Mouse (Mus musculus) cortical plate, adult 2 months (tissue): ENCODE results near the gene Rnaseh2b. TPM values are rescaled to one million over a fixed set of nuclear protein-coding genes. Genes with fewer than 3 reads are reported as not detected.

Experiments
- H3K27ac ChIP-seq: fragments of 200-500 bp; 2 replicates; pipeline ENCODE4 v1.5.1; 2012; ENCODE audit warnings: low read length, control low read depth, inconsistent platforms; ENCODE audit not compliant: insufficient read depth
- H3K4me1 ChIP-seq: fragments of 200-500 bp; 2 replicates; pipeline ENCODE4 v1.6.1; 2011; ENCODE audit warnings: low read length; ENCODE audit not compliant: control insufficient read depth, insufficient read depth
- H3K4me3 ChIP-seq: fragments of 200-500 bp; 2 replicates; pipeline ENCODE4 v1.5.1; 2011; ENCODE audit warnings: mild to moderate bottlenecking, low read length, control low read depth; ENCODE audit not compliant: insufficient read depth
- CTCF ChIP-seq: fragments of 200-500 bp; IDR thresholded peaks from 2 replicates; pipeline ENCODE4 v1.5.1; 2011; ENCODE audit warnings: mild to moderate bottlenecking, control low read depth, low read length; ENCODE audit not compliant: insufficient read depth; ENCODE audit errors: extremely low read depth
- POLR2A ChIP-seq: fragments of 200-500 bp; IDR thresholded peaks from 2 replicates; pipeline ENCODE4 v1.6.1; 2011; ENCODE audit warnings: mild to moderate bottlenecking, low read length, control low read depth; ENCODE audit not compliant: insufficient read depth; ENCODE audit errors: extremely low read depth
- polyA plus RNA-seq: library from polyadenylated mRNA; depleted of rRNA; stranded (reverse); fragments of >200 nt; gene quantifications from 2 replicates; pipeline ENCODE4 v1.2.3, GENCODE M21; 2012

The Rnaseh2b gene
- polyA plus RNA-seq, 1 experiment, result 11.5 TPM

GRCm38 (mm10) chr14:62307555-62307954, 15.2 kb downstream of the Rnaseh2b start:
- Histone ChIP-seq H3K4me3 (no peak overlapping the region), H3K4me1 (no peaks in the 10 kb centered on the region), H3K27ac (no peak overlapping the region)
- TF ChIP-seq CTCF, result no peak
- no peak for TF ChIP-seq POLR2A

- H3K4me1 ChIP-seq, result no peaks in the 10 kb centered on the region
- TF ChIP-seq CTCF (no peak), POLR2A (no peak)
- H3K4me3 ChIP-seq, result no peak overlapping the region
- no peak overlapping the region for H3K27ac ChIP-seq
Observed at GRCm38 (mm10) chr14:62309026-62309425, 16.6 kb downstream of the Rnaseh2b start.

GRCm38 (mm10) chr14:62311672-62312071, 19.3 kb downstream of the Rnaseh2b start:
- H3K27ac ChIP-seq, result no peak overlapping the region
- no peaks in the 10 kb centered on the region for H3K4me1 ChIP-seq
- no peak overlapping the region for H3K4me3 ChIP-seq
- TF ChIP-seq CTCF (no peak), POLR2A (no peak)

- TF ChIP-seq POLR2A (no peak), CTCF (no peak)
- Histone ChIP-seq H3K27ac (no peak overlapping the region), H3K4me1 (no peaks in the 10 kb centered on the region), H3K4me3 (no peak overlapping the region)
Observed at GRCm38 (mm10) chr14:62322581-62323344, 30.4 kb downstream of the Rnaseh2b start.

- TF ChIP-seq CTCF (no peak), POLR2A (no peak)
- H3K4me3 ChIP-seq, result no peak overlapping the region
- no peak overlapping the region for H3K27ac ChIP-seq
- no peaks in the 10 kb centered on the region for H3K4me1 ChIP-seq
Observed at GRCm38 (mm10) chr14:62323457-62323856, 31.1 kb downstream of the Rnaseh2b start.

- TF ChIP-seq CTCF, result no peak
- TF ChIP-seq POLR2A, result no peak
- Histone ChIP-seq H3K4me3 (no peak overlapping the region), H3K4me1 (no peaks in the 10 kb centered on the region), H3K27ac (no peak overlapping the region)
Observed at GRCm38 (mm10) chr14:62324943-62325342, 32.6 kb downstream of the Rnaseh2b start.

- Histone ChIP-seq H3K4me3 (no peak overlapping the region), H3K4me1 (no peaks in the 10 kb centered on the region), H3K27ac (no peak overlapping the region)
- TF ChIP-seq CTCF (no peak), POLR2A (no peak)
Observed at GRCm38 (mm10) chr14:62326026-62326425, 33.6 kb downstream of the Rnaseh2b start.

GRCm38 (mm10) chr14:62327171-62327570, 34.8 kb downstream of the Rnaseh2b start:
- no peak overlapping the region for H3K27ac ChIP-seq
- no peaks in the 10 kb centered on the region for H3K4me1 ChIP-seq
- no peak overlapping the region for H3K4me3 ChIP-seq
- TF ChIP-seq POLR2A (no peak), CTCF (no peak)

- Histone ChIP-seq H3K4me3 (no peak overlapping the region), H3K27ac (no peak overlapping the region), H3K4me1 (peaks cover 2% of the 10 kb centered on the region; the same call in 1 of the 2 replicates)
- TF ChIP-seq POLR2A (no peak), CTCF (no peak)
Observed at GRCm38 (mm10) chr14:62328606-62329005, 36.2 kb downstream of the Rnaseh2b start.

- peaks cover 2% of the 10 kb centered on the region; the same call in 1 of the 2 replicates for H3K4me1 ChIP-seq
- no peak overlapping the region for H3K27ac ChIP-seq
- H3K4me3 ChIP-seq, result no peak overlapping the region
- no peak for TF ChIP-seq POLR2A
- no peak for TF ChIP-seq CTCF
Observed at GRCm38 (mm10) chr14:62329631-62330030, 37.2 kb downstream of the Rnaseh2b start.
